Mouse (Mus musculus): Measurements from ENCODE around the gene Rhbdd1. TPM values are rescaled to one million over a fixed set of nuclear protein-coding genes. Genes with fewer than 3 reads are reported as not detected.

Rhbdd1 gene
- polyA plus RNA-seq, 1 experiment: 7.0 TPM

- DNase-seq (ENCODE audit: extremely low spot score in 1 of 2, low spot score in 1 of 2): no peak
Observed at GRCm38 (mm10) chr1:82475821-82476220, 159.6 kb downstream of the Rhbdd1 start.

DNA sequence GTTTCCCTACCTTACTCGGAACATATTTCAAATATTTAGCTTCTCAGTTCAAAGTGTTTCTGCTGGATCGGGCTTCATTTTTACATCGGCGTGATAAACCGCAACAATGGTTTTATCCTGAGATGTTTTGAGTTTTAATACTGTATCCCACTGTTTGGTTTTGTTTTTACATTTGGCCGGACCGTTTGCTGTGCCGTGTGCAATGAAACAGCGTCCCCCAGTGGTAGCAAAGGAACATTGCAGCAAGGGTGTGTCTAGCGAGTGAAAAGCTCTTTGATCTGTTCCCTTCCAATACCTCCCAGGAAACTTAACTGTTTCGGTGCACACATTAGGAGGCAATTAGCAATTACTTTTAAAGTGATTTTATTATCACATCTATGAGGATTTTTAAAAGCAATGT lies 160.0 kb downstream of the Rhbdd1 start:
- peak in 1 of 2 experiments; percentile 55 for DNase-seq (ENCODE audit: extremely low spot score in 1 of 2, low spot score in 1 of 2)

- no peak for DNase-seq (ENCODE audit: extremely low spot score in 1 of 2, low spot score in 1 of 2)
Observed at GRCm38 (mm10) chr1:82476746-82477145, 160.5 kb downstream of the Rhbdd1 start.

- DNase-seq (ENCODE audit: extremely low spot score in 1 of 2, low spot score in 1 of 2): no peak
Observed at GRCm38 (mm10) chr1:82479696-82480487, 163.6 kb downstream of the Rhbdd1 start.

GRCm38 (mm10) chr1:82482371-82482770 lies 166.1 kb downstream of the Rhbdd1 start:
- DNase-seq (ENCODE audit: extremely low spot score in 1 of 2, low spot score in 1 of 2): no peak

GRCm38 (mm10) chr1:82486371-82486770 lies 170.1 kb downstream of the Rhbdd1 start:
- DNase-seq (ENCODE audit: extremely low spot score in 1 of 2, low spot score in 1 of 2): no peak

DNA sequence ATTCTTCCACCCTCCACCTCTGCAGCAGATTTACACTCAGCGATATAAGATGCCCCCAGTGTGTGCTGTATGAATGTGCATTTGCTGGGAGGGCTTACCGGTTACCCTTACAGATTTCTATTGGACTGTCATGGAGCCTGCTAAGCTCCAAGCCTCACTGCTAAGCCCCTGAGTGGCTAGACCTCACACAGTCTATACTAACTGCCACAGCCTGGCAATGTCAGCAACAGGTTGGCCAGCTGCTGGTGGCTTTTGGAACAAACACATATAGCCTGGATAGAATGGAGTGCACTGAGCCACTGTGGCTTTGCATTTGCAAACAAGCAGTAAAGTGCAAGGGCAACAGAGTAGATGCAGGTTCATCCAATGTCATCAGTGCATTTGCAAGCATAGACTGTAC lies 175.7 kb downstream of the Rhbdd1 start:
- DNase-seq (ENCODE audit: extremely low spot score in 1 of 2, low spot score in 1 of 2): no peak

Other genes with a start within 250 kb of the Rhbdd1 start
- gene Gm9747, start 83.3 kb upstream of the Rhbdd1 start, polyA plus RNA-seq (2012; rRNA removed): 0.04 and 0.10 TPM in 2 replicates
- 8.5 and 9.5 TPM in 2 replicates for gene Irs1, start 25.0 kb upstream of the Rhbdd1 start, polyA plus RNA-seq (2012; rRNA removed)

Measured in frontal cortex, adult 2 months (tissue).